Mouse (Mus musculus) embryonic facial prominence, embryonic 11.5 days (tissue): ENCODE measurements around the gene Lce3e. TPM values are rescaled to one million over a fixed set of nuclear protein-coding genes. Genes with fewer than 3 reads are reported as not detected.
A peak's percentile ranks its signal among the peaks of the same experiment; 100 is the strongest.

Experiments used
- ATAC-seq: fragments of 200-750 bp; cut with Nextera tagmentation; replicated peaks from 2 replicates; pipeline ENCODE4 v1.8.0; 2017; ENCODE audit warnings: low read depth; ENCODE audit not compliant: insufficient number of reproducible peaks, low FRiP score, low TSS enrichment
- DNase-seq: peaks from one replicate; pipeline ENCODE4 v3.0.0-alpha.2; 2015; ENCODE audit warnings: low spot score
- H3K27ac ChIP-seq: fragments of 300-500 bp; sonication (generic); replicated peaks from 2 replicates; pipeline ENCODE4 v1.5.1; 2014; ENCODE audit warnings: mild to moderate bottlenecking, low read depth, low read length, control low read depth
- H3K27me3 ChIP-seq: fragments of 300-500 bp; sonication (generic); 2 replicates; pipeline ENCODE4 v1.6.1; 2014; ENCODE audit warnings: mild to moderate bottlenecking, low read length, moderate library complexity, mixed read lengths; ENCODE audit not compliant: control insufficient read depth, insufficient read depth
- H3K36me3 ChIP-seq: fragments of 300-500 bp; sonication (generic); replicated peaks from 2 replicates; pipeline ENCODE4 v1.6.1; 2014; ENCODE audit warnings: low read depth, mild to moderate bottlenecking, low read length, moderate library complexity, mixed read lengths; ENCODE audit not compliant: control insufficient read depth, insufficient read depth
- H3K4me1 ChIP-seq: fragments of 300-500 bp; sonication (generic); 2 replicates; pipeline ENCODE4 v1.6.1; 2014; ENCODE audit warnings: low read length, mixed read lengths; ENCODE audit not compliant: control insufficient read depth, insufficient read depth
- H3K4me2 ChIP-seq: fragments of 300-500 bp; sonication (generic); 2 replicates; pipeline ENCODE4 v1.6.1; 2014; ENCODE audit warnings: low read depth, mild to moderate bottlenecking, control low read depth, low read length, moderate library complexity
- H3K4me3 ChIP-seq: fragments of 300-500 bp; sonication (generic); 2 replicates; pipeline ENCODE4 v1.5.1; 2014; ENCODE audit warnings: low read depth, low read length, control low read depth
- H3K9ac ChIP-seq: fragments of 300-500 bp; sonication (generic); replicated peaks from 2 replicates; pipeline ENCODE4 v1.6.1; 2014; ENCODE audit warnings: mild to moderate bottlenecking, control low read depth, low read length
- H3K9me3 ChIP-seq: fragments of 300-500 bp; sonication (generic); replicated peaks from 2 replicates; pipeline ENCODE4 v1.6.1; 2016; ENCODE audit warnings: mild to moderate bottlenecking, low read length, inconsistent platforms, mixed read lengths; ENCODE audit not compliant: control insufficient read depth
- WGBS: fragments of 180-500 bp; shearing (Covaris S2); extraction: QIAGEN DNeasy Blood & Tissue Kit; methylation state at CpG from one replicate; pipeline ENCODE4 v1.1.7; 2014; 5-methylcytosine and 5-hydroxymethylcytosine counted together
- polyA plus RNA-seq: library from polyadenylated mRNA; unstranded; fragments of >200 nt; fragmentation: Nextera tagmentation; extraction: Ambion mirVana; gene quantifications from 2 replicates; pipeline ENCODE4 v1.2.1, GENCODE M21; 2014

Lce3e gene
- polyA plus RNA-seq: not detected in 2 replicates

GRCm38 (mm10) chr3:92966761-92967160, at the start of gene Lce3e:
TSS of gene Lce3e (plus strand) at chr3:92967061.
- Histone ChIP-seq H3K4me3 (no peak within 1 kb of the TSS), H3K27me3 (no peaks in the 10 kb centered on the region), H3K36me3 (no peaks in the 10 kb centered on the region), H3K9ac (no peak within 1 kb of the TSS), H3K4me1 (no peaks in the 10 kb centered on the region), H3K27ac (no peak within 1 kb of the TSS), H3K9me3 (no peaks in the 10 kb centered on the region), H3K4me2 (no peak within 1 kb of the TSS)
- WGBS: 85% methylated on average over 2 of the region's 2 CpGs
- DNase-seq (no peak), ATAC-seq (no peak)

GRCm38 (mm10) chr3:92920364-92920763, 46.5 kb upstream of the Lce3e start:
- no peak overlapping the region for H3K4me3 ChIP-seq
- H3K9me3 ChIP-seq: no peaks in the 10 kb centered on the region
- no peak overlapping the region for H3K27ac ChIP-seq
- ATAC-seq (no peak), DNase-seq (peak; percentile 54)
- H3K4me2 ChIP-seq: no peak overlapping the region
- 55% methylated on average over 4 of the region's 4 CpGs for WGBS
- no peaks in the 10 kb centered on the region for H3K36me3 ChIP-seq
- no peaks in the 10 kb centered on the region for H3K4me1 ChIP-seq
- no peak overlapping the region for H3K9ac ChIP-seq
- no peaks in the 10 kb centered on the region for H3K27me3 ChIP-seq

GRCm38 (mm10) chr3:92926130-92926529, 40.7 kb upstream of the Lce3e start, which contains the start of gene Lce3a:
TSS of gene Lce3a (minus strand) at chr3:92926230.
- no peaks in the 10 kb centered on the region for H3K9me3 ChIP-seq
- H3K4me2 ChIP-seq: no peak within 1 kb of the TSS
- H3K36me3 ChIP-seq: no peaks in the 10 kb centered on the region
- H3K4me3 ChIP-seq: no peak within 1 kb of the TSS
- no peaks in the 10 kb centered on the region for H3K27me3 ChIP-seq
- WGBS: 73% methylated on average over 2 of the region's 2 CpGs
- no peaks in the 10 kb centered on the region for H3K4me1 ChIP-seq
- no peak for ATAC-seq
- H3K9ac ChIP-seq: no peak within 1 kb of the TSS
- no peak for DNase-seq
- no peak within 1 kb of the TSS for H3K27ac ChIP-seq

- ATAC-seq (no peak), DNase-seq (no peak)
- Histone ChIP-seq H3K4me1 (no peaks in the 10 kb centered on the region), H3K27me3 (no peaks in the 10 kb centered on the region), H3K27ac (no peak within 1 kb of the TSS), H3K9ac (no peak within 1 kb of the TSS), H3K9me3 (no peaks in the 10 kb centered on the region), H3K4me2 (no peak within 1 kb of the TSS), H3K36me3 (no peaks in the 10 kb centered on the region), H3K4me3 (no peak within 1 kb of the TSS)
- WGBS: 58% methylated on average over 2 of the region's 2 CpGs
Observed at GRCm38 (mm10) chr3:92932679-92933078, 34.2 kb upstream of the Lce3e start, which contains the start of gene Lce3b. TSS of gene Lce3b (plus strand) at chr3:92932979.

- H3K4me1 ChIP-seq: no peaks in the 10 kb centered on the region
- H3K36me3 ChIP-seq: no peaks in the 10 kb centered on the region
- 79% methylated on average over 1 of the region's 1 CpGs for WGBS
- H3K27ac ChIP-seq: no peak within 1 kb of the TSS
- ATAC-seq: no peak
- H3K9me3 ChIP-seq: no peaks in the 10 kb centered on the region
- no peak within 1 kb of the TSS for H3K4me3 ChIP-seq
- H3K27me3 ChIP-seq: no peaks in the 10 kb centered on the region
- no peak within 1 kb of the TSS for H3K9ac ChIP-seq
- DNase-seq: no peak
- H3K4me2 ChIP-seq: no peak within 1 kb of the TSS
Observed at GRCm38 (mm10) chr3:92944186-92944585, 22.7 kb upstream of the Lce3e start, which contains the start of gene Lce3c. TSS of gene Lce3c (plus strand) at chr3:92944486.

GRCm38 (mm10) chr3:92957090-92957489, 9.8 kb upstream of the Lce3e start, which contains the start of gene Lce3d:
TSS of gene Lce3d (plus strand) at chr3:92957390.
- Histone ChIP-seq H3K36me3 (no peaks in the 10 kb centered on the region), H3K4me3 (no peak within 1 kb of the TSS), H3K4me2 (no peak within 1 kb of the TSS), H3K27me3 (no peaks in the 10 kb centered on the region), H3K9me3 (no peaks in the 10 kb centered on the region), H3K27ac (no peak within 1 kb of the TSS), H3K4me1 (no peaks in the 10 kb centered on the region), H3K9ac (no peak within 1 kb of the TSS)
- no peak for DNase-seq
- 100% methylated on average over 1 of the region's 1 CpGs for WGBS
- ATAC-seq: no peak

GRCm38 (mm10) chr3:92978484-92978883, 11.6 kb downstream of the Lce3e start:
- no peak overlapping the region for H3K27ac ChIP-seq
- H3K4me1 ChIP-seq: no peaks in the 10 kb centered on the region
- no peak for ATAC-seq
- WGBS: 73% methylated on average over 2 of the region's 2 CpGs
- H3K4me3 ChIP-seq: no peak overlapping the region
- H3K27me3 ChIP-seq: no peaks in the 10 kb centered on the region
- H3K9ac ChIP-seq: no peak overlapping the region
- DNase-seq: no peak
- H3K9me3 ChIP-seq: no peaks in the 10 kb centered on the region
- no peaks in the 10 kb centered on the region for H3K36me3 ChIP-seq
- H3K4me2 ChIP-seq: no peak overlapping the region

GRCm38 (mm10) chr3:92991926-92992325, 25.1 kb downstream of the Lce3e start, which contains the start of gene Lce3f:
TSS of gene Lce3f (plus strand) at chr3:92992226.
- no peaks in the 10 kb centered on the region for H3K9me3 ChIP-seq
- DNase-seq (no peak), ATAC-seq (no peak)
- no peaks in the 10 kb centered on the region for H3K36me3 ChIP-seq
- H3K27ac ChIP-seq: no peak within 1 kb of the TSS
- no peak within 1 kb of the TSS for H3K9ac ChIP-seq
- H3K4me1 ChIP-seq: no peaks in the 10 kb centered on the region
- H3K4me3 ChIP-seq: no peak within 1 kb of the TSS
- H3K27me3 ChIP-seq: no peaks in the 10 kb centered on the region
- no peak within 1 kb of the TSS for H3K4me2 ChIP-seq
